Mouse (Mus musculus): ENCODE measurements at regions not wholly inside any gene's neighbourhood (a gene's known extent, or its start where the extent isn't known, plus 50 kb on each side); places are given as distances from the start of the nearest gene placed in this dataset.

DNA sequence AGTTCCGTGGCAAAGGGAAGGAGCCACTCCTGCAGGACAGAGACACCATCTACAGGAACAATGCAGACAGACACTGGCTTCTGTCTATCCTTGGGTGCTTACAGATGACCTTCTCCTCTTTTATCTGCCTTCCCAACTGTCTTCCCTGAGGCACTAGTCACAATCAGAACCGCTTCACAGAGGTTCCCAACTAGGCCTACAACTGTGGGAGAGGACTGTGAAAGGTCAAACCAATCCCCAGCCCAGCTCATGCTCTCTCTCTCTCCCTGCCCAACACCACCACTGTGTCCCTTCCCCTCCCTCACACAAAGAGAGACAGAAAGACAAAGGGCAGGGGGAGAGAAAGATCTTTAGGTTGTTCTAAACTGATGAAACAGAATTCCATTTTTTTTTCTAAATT lies 61.3 kb downstream of the Tmem17 start:
- Histone ChIP-seq H3K9ac (replicated peaks; ENCODE audit: low read depth, low read length) (no peak overlapping the region), H3K36me3 (ENCODE audit: control insufficient read depth, insufficient read depth, low read length) (no peaks in the 10 kb centered on the region), H3K27me3 (ENCODE audit: control insufficient read depth, insufficient read depth, low read length) (no peaks in the 10 kb centered on the region), H3K4me3 (ENCODE audit: low read depth, low read length) (no peak overlapping the region), H3K4me1 (ENCODE audit: control insufficient read depth, insufficient read depth, low read length) (no peaks in the 10 kb centered on the region), H3K9me3 (ENCODE audit: control insufficient read depth, low read depth, low read length) (no peaks in the 10 kb centered on the region), H3K4me2 (replicated peaks; ENCODE audit: low read depth, low read length) (no peak overlapping the region), H3K27ac (ENCODE audit: low read length) (no peak overlapping the region)
- ATAC-seq (ENCODE audit: insufficient number of reproducible peaks, insufficient read depth, low FRiP score, low read depth), result no peak
- WGBS, result 74% methylated on average over 2 of the region's 2 CpGs

DNA sequence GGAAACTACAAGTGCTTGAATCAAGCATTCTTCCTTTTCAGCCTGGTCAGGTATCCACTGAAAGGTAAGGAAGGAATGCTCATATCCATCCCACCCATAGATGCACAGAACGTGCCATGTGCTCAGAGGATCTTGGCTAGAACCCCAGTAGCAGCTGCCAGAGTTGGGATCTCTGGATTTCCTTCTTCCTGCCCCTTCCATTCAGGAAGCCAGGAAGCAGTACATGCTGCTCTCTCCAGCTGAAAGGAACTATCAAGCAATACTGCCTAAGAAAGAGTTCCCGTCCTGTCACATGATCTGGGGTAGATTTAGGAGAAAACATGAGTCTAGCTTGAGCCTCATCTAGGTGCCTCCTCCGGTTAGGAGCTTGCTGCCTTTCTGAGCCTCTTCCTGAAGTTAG lies 61.9 kb downstream of the Tmem17 start:
- 76% methylated on average over 3 of the region's 3 CpGs for WGBS

DNA sequence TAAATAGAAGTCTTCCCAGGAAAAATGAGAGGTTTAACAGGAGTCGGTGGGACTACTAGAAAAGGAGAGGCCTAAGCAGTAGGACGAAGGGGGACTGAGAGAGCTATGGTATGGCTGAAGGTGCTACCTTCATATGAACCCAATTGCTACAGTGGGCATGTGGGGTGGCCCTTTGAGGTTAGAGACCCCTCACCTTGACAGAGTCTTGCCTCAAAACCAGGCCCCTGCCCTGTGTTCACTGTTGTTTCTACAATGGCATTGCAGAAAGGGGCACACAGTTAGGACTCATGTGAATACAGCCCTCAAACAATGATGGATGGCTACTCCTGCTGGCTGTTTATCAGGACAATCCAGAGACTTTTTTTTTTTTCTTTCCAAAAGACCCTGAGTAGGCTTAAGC lies 62.6 kb downstream of the Tmem17 start:
- 80% methylated on average over 2 of the region's 2 CpGs for WGBS
- ATAC-seq (ENCODE audit: insufficient number of reproducible peaks, insufficient read depth, low FRiP score, low read depth), result no peak
- Histone ChIP-seq H3K27ac (ENCODE audit: low read length) (no peak overlapping the region), H3K4me1 (ENCODE audit: control insufficient read depth, insufficient read depth, low read length) (no peaks in the 10 kb centered on the region), H3K9ac (replicated peaks; ENCODE audit: low read depth, low read length) (no peak overlapping the region), H3K27me3 (ENCODE audit: control insufficient read depth, insufficient read depth, low read length) (no peaks in the 10 kb centered on the region), H3K36me3 (ENCODE audit: control insufficient read depth, insufficient read depth, low read length) (no peaks in the 10 kb centered on the region), H3K9me3 (ENCODE audit: control insufficient read depth, low read depth, low read length) (no peaks in the 10 kb centered on the region), H3K4me2 (replicated peaks; ENCODE audit: low read depth, low read length) (no peak overlapping the region), H3K4me3 (ENCODE audit: low read depth, low read length) (no peak overlapping the region)

More for the DNA sequence above, 61.9 kb downstream of the Tmem17 start:
- no peak overlapping the region for H3K9ac ChIP-seq (replicated peaks; ENCODE audit: low read depth, low read length)
- H3K36me3 ChIP-seq (ENCODE audit: control insufficient read depth, insufficient read depth, low read length), result no peaks in the 10 kb centered on the region
- no peaks in the 10 kb centered on the region for H3K27me3 ChIP-seq (ENCODE audit: control insufficient read depth, insufficient read depth, low read length)
- H3K4me1 ChIP-seq (ENCODE audit: control insufficient read depth, insufficient read depth, low read length), result no peaks in the 10 kb centered on the region
- H3K4me3 ChIP-seq (ENCODE audit: low read depth, low read length), result no peak overlapping the region
- no peak overlapping the region for H3K4me2 ChIP-seq (replicated peaks; ENCODE audit: low read depth, low read length)
- H3K9me3 ChIP-seq (ENCODE audit: control insufficient read depth, low read depth, low read length), result no peaks in the 10 kb centered on the region
- ATAC-seq (ENCODE audit: insufficient number of reproducible peaks, insufficient read depth, low FRiP score, low read depth), result no peak
- H3K27ac ChIP-seq (ENCODE audit: low read length), result no peak overlapping the region

DNA sequence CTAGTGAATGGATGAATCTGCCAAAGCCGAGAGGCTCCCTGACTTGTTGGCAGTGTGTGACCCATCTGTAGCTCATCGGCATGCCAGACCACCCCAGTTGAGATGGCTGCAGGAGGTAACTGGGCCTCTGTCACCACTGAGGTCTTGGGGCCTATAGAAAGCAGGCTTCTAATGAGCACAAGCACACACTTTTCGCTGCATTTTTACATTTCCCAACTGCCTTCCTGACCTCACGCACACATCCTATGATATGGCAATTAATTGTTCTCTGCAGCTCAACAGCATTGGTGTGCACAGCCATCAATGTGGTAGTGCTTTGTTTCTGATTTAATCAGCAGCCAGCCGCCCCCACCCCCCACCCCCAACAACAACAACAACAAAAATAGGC lies 72.2 kb downstream of the Tmem17 start:
- peaks cover 21% of the 10 kb centered on the region; the same call in 1 of the 2 replicates for H3K4me1 ChIP-seq (ENCODE audit: control insufficient read depth, insufficient read depth, low read length)
- H3K4me3 ChIP-seq (ENCODE audit: low read depth, low read length), result no peak overlapping the region
- H3K27ac ChIP-seq (ENCODE audit: low read length), result peak overlapping the region; percentile 67; the same call in 1 of the 2 replicates
- peak; percentile 48 for ATAC-seq (ENCODE audit: insufficient number of reproducible peaks, insufficient read depth, low FRiP score, low read depth)
- no peaks in the 10 kb centered on the region for H3K9me3 ChIP-seq (ENCODE audit: control insufficient read depth, low read depth, low read length)
- H3K36me3 ChIP-seq (ENCODE audit: control insufficient read depth, insufficient read depth, low read length), result no peaks in the 10 kb centered on the region
- H3K27me3 ChIP-seq (ENCODE audit: control insufficient read depth, insufficient read depth, low read length), result no peaks in the 10 kb centered on the region
- no peak overlapping the region for H3K9ac ChIP-seq (replicated peaks; ENCODE audit: low read depth, low read length)
- peak overlapping the region; percentile 33 for H3K4me2 ChIP-seq (replicated peaks; ENCODE audit: low read depth, low read length)
- 35% methylated on average over 5 of the region's 5 CpGs for WGBS

DNA sequence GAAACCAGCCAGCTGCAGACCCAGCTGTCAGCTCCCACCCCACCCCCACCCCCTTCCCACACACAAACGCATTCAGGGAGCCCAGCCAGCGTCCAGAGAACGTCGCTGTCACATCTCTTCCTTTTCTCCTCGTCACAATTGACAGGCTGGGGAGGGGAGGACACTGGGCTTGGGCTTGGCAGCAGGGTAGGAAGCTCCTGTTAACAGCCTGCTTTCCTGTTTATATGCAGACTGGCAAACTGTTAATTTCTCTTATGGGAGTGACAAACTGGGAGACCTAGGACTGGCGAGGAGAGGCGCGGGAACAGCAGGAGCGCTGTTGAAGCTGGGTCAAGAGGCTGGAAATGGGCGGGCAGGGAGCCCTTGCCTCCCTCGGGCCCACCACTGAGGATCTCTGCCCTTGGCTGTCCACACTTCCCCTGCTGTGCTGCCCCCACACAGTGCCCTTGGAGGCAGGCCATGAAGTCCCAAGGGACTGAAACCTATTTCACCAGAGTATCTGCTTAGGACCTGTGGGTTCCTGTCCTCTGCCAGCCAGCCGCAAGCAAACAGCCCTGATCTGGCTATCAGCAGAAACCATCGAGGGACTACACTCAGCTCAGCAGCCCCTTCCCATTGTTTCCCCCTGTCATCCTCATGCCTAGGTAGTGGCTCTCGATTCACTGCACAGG lies 72.7 kb downstream of the Tmem17 start:
- no peaks in the 10 kb centered on the region for H3K9me3 ChIP-seq (ENCODE audit: control insufficient read depth, low read depth, low read length)
- 11% methylated on average over 14 of the region's 14 CpGs for WGBS
- no peaks in the 10 kb centered on the region for H3K36me3 ChIP-seq (ENCODE audit: control insufficient read depth, insufficient read depth, low read length)
- no peak overlapping the region for H3K9ac ChIP-seq (replicated peaks; ENCODE audit: low read depth, low read length)
- H3K4me3 ChIP-seq (ENCODE audit: low read depth, low read length), result no peak overlapping the region
- H3K27ac ChIP-seq (ENCODE audit: low read length), result peak overlapping the region; percentile 58; the same call in 1 of the 2 replicates
- H3K27me3 ChIP-seq (ENCODE audit: control insufficient read depth, insufficient read depth, low read length), result no peaks in the 10 kb centered on the region
- peaks cover 21% of the 10 kb centered on the region; the same call in 1 of the 2 replicates for H3K4me1 ChIP-seq (ENCODE audit: control insufficient read depth, insufficient read depth, low read length)
- H3K4me2 ChIP-seq (replicated peaks; ENCODE audit: low read depth, low read length), result peak overlapping the region; percentile 33
- ATAC-seq (ENCODE audit: insufficient number of reproducible peaks, insufficient read depth, low FRiP score, low read depth), result 0 out of 2 replicates have a peak, but pooled peaks have one; percentile 34

DNA sequence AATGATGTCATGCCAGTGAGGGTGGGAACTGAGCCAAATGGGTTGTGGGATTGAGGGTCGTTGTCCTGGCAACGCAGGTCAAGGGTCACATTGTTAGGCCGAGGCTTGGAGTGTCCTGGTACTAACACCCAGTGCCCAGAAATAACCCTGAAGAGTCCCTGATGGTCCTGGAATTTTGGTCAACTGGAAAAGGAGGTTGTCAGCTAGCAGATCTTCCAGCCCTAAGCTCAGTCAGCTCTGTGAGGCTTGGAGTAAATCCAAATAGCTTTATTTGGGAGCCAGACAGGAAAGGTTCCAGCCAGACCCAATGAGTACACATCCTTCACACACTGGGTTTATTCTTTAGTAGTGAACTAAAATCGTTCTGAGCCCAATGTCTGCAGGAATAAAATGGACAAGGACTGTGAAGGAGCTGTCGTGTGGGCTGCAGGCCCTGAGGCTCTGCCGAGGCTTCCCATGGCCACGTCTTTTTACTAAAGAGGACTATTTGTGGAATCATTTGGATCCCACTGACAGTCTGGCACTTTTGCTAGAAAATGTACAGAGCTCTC lies 75.9 kb downstream of the Tmem17 start:
- no peak for ATAC-seq (ENCODE audit: insufficient number of reproducible peaks, insufficient read depth, low FRiP score, low read depth)
- Histone ChIP-seq H3K4me3 (ENCODE audit: low read depth, low read length) (no peak overlapping the region), H3K9me3 (ENCODE audit: control insufficient read depth, low read depth, low read length) (no peaks in the 10 kb centered on the region), H3K4me1 (ENCODE audit: control insufficient read depth, insufficient read depth, low read length) (peaks cover 21% of the 10 kb centered on the region; the same call in 1 of the 2 replicates), H3K4me2 (replicated peaks; ENCODE audit: low read depth, low read length) (no peak overlapping the region), H3K27ac (ENCODE audit: low read length) (peak overlapping the region; percentile 84), H3K36me3 (ENCODE audit: control insufficient read depth, insufficient read depth, low read length) (no peaks in the 10 kb centered on the region), H3K27me3 (ENCODE audit: control insufficient read depth, insufficient read depth, low read length) (no peaks in the 10 kb centered on the region), H3K9ac (replicated peaks; ENCODE audit: low read depth, low read length) (no peak overlapping the region)
- WGBS, result 49% methylated on average over 7 of the region's 7 CpGs

DNA sequence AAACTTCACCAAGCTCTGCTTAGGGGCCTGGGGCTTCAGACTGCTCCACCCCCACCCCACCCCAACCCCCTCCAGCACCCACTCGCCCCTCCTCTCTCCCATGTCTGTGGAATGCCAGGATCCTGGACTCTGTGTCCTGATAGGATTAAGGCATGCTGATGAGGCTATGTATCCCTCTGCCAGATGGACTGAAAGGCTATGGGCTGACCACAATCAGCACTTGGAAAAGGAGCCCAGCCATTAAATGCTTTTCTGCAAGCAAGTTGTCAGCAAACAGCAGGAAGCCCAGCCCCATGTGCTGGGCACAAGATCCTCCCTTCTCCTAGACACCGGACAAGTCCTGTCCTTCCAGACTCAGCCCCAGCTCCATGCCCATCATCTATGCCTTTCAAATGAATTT lies 76.7 kb downstream of the Tmem17 start:
- WGBS, result 36% methylated on average over 2 of the region's 2 CpGs
- H3K4me1 ChIP-seq (ENCODE audit: control insufficient read depth, insufficient read depth, low read length), result peaks cover 21% of the 10 kb centered on the region; the same call in 1 of the 2 replicates

DNA sequence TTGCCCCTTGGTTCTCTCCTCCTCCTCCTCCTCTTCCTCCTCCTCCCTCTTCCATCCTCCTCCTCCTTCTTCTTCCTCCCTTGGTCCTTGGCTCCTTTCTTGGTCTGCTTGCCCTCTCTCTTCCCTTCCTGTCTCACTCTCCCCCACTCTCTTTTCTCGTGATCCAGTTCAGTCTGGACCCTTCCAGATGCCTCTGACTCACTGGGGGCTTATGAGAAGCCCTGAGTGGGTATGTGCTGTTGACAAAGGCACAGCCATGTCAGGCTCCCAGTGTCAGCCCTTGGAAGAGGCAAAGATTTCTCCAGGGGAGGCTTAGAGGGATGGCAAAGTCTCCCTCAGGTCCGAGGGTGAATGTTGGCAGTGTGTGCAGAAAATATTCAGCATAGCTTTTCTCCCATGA lies 78.0 kb downstream of the Tmem17 start:
- no peaks in the 10 kb centered on the region for H3K36me3 ChIP-seq (ENCODE audit: control insufficient read depth, insufficient read depth, low read length)
- no peak overlapping the region for H3K9ac ChIP-seq (replicated peaks; ENCODE audit: low read depth, low read length)
- no peaks in the 10 kb centered on the region for H3K9me3 ChIP-seq (ENCODE audit: control insufficient read depth, low read depth, low read length)
- no peak overlapping the region for H3K4me3 ChIP-seq (ENCODE audit: low read depth, low read length)
- ATAC-seq (ENCODE audit: insufficient number of reproducible peaks, insufficient read depth, low FRiP score, low read depth), result no peak
- 69% methylated on average over 2 of the region's 2 CpGs for WGBS
- H3K27me3 ChIP-seq (ENCODE audit: control insufficient read depth, insufficient read depth, low read length), result no peaks in the 10 kb centered on the region
- no peak overlapping the region for H3K27ac ChIP-seq (ENCODE audit: low read length)
- H3K4me1 ChIP-seq (ENCODE audit: control insufficient read depth, insufficient read depth, low read length), result peaks cover 16% of the 10 kb centered on the region; the same call in 1 of the 2 replicates
- H3K4me2 ChIP-seq (replicated peaks; ENCODE audit: low read depth, low read length), result no peak overlapping the region

More for the DNA sequence above, 76.7 kb downstream of the Tmem17 start:
- Histone ChIP-seq H3K9ac (replicated peaks; ENCODE audit: low read depth, low read length) (no peak overlapping the region), H3K27ac (ENCODE audit: low read length) (peak overlapping the region; percentile 84; the same call in 1 of the 2 replicates), H3K4me3 (ENCODE audit: low read depth, low read length) (no peak overlapping the region), H3K27me3 (ENCODE audit: control insufficient read depth, insufficient read depth, low read length) (no peaks in the 10 kb centered on the region), H3K9me3 (ENCODE audit: control insufficient read depth, low read depth, low read length) (no peaks in the 10 kb centered on the region), H3K4me2 (replicated peaks; ENCODE audit: low read depth, low read length) (no peak overlapping the region), H3K36me3 (ENCODE audit: control insufficient read depth, insufficient read depth, low read length) (no peaks in the 10 kb centered on the region)
- ATAC-seq (ENCODE audit: insufficient number of reproducible peaks, insufficient read depth, low FRiP score, low read depth), result no peak

All from stomach, embryonic 14.5 days (tissue).